ENCODE assay signal across 10 mouse cellular contexts in the genomic region with DNA sequence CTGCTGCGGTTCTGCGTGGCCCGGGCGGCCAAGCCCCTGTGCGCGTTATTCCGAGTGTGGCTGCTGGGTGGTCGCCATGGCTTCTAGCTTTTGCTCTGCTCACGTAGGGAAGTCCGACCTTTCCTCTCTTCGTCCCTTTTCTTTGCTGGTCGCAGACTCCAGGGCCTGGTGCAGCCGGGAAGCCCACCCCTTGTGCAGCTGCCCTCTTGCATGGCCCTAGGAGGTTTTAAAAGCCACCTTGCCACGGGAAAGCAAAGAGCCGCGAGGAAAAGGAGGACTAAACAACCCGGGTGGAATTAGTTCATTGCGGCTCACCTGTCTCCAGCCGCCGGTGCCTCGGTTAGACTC. TPM values are rescaled to one million over a fixed set of nuclear protein-coding genes. Genes with fewer than 3 reads are reported as not detected.
A peak's percentile ranks its signal among the peaks of the same experiment; 100 is the strongest.
DNase-seq lines count a peak whose midpoint lies in the region; ATAC-seq and TF ChIP-seq lines count a peak whose summit lies in the region.
"Not testable (repeated sequence)": the region's sequence is repeated elsewhere in the genome, so short reads cannot be mapped to it uniquely, and the experiment has no call there.
"Had no signal": no experiment of that assay in that cellular context is flagged by ENCODE, and none has a peak within 500 bp of the region (broad histone marks: within the 10 kb centered on the region; RNA-seq: fewer than 3 reads in every experiment).

No protein-coding gene starts in this region.

- peak overlapping the region; percentile 50 to 68 for H3K4me3 ChIP-seq in MEL (ENCODE audit: control insufficient read depth in 1 of 2, insufficient read depth in 1 of 2, low read depth in 2 of 2, low read length in 2 of 2)
- H3K4me3 ChIP-seq in hindbrain, embryonic 14.5 days (replicated peaks; ENCODE audit: low read length) = peak overlapping the region; percentile 25
- H3K4me3 ChIP-seq in lung, embryonic 15.5 days = peak overlapping the region; percentile 32
- H3K4me3 ChIP-seq in neural tube, embryonic 14.5 days (ENCODE audit: low read depth, low read length) = 0 out of 2 replicates have a peak overlapping the region, but pooled peaks have one; percentile 16

- H3K9me3 ChIP-seq in MEL (replicated peaks; ENCODE audit: insufficient read depth, low read length); hindbrain, embryonic 14.5 days (ENCODE audit: control insufficient read depth, low read length); lung, embryonic 15.5 days; neural tube, embryonic 14.5 days (ENCODE audit: control insufficient read depth, low read length): not testable (repeated sequence)

- H3K4me1 ChIP-seq in MEL (ENCODE audit: control insufficient read depth in 1 of 2, insufficient read depth in 2 of 2, low read length in 2 of 2); hindbrain, embryonic 14.5 days (replicated peaks; ENCODE audit: control insufficient read depth, insufficient read depth, low read length); lung, embryonic 15.5 days; neural tube, embryonic 14.5 days (ENCODE audit: control insufficient read depth, insufficient read depth, low read length): not testable (repeated sequence)

- H3K79me2 ChIP-seq in MEL (ENCODE audit: control insufficient read depth, insufficient read depth, low read length, poor library complexity) = not testable (repeated sequence)

- not testable (repeated sequence) for ATAC-seq in hindbrain, embryonic 14.5 days (ENCODE audit: low FRiP score); lung, embryonic 15.5 days (ENCODE audit: borderline replicate concordance, extremely low read depth, low FRiP score, low TSS enrichment)
- ATAC-seq in neural tube, embryonic 14.5 days (ENCODE audit: low read depth) = peak; percentile 28; the same call in 1 of the 2 replicates

- peak; percentile 67 for DNase-seq in MEL (ENCODE audit: low read depth, low spot score)
- peak; percentile 23 for DNase-seq in embryo, embryonic 11 days
- DNase-seq in gastrocnemius, postnatal 10 days = peak; percentile 16
- DNase-seq in hindbrain, embryonic 14.5 days (ENCODE audit: low spot score) = not testable (repeated sequence)
- peak; percentile 10 to 24 for DNase-seq in layer of hippocampus, postnatal 25 days (ENCODE audit: extremely low spot score in 1 of 2, low spot score in 1 of 2)
- peak; percentile 56 for DNase-seq in testis, postnatal 10 days (ENCODE audit: low spot score)

- not testable (repeated sequence) for TF ChIP-seq RAD21 in MEL (IDR thresholded peaks at IDR 0.05; ENCODE audit: low read depth, low read length)

- not testable (repeated sequence) for TF ChIP-seq CTCF in MEL (IDR thresholded peaks at IDR 0.05 in 2 of 3, conservative IDR thresholded peaks at IDR 0.05 in 1 of 3; ENCODE audit: control insufficient read depth in 1 of 3, insufficient read depth in 1 of 3, low read depth in 2 of 3, low read length in 3 of 3, poor library complexity in 1 of 3, severe bottlenecking in 1 of 3)

- not testable (repeated sequence) for H3K27ac ChIP-seq in MEL (ENCODE audit: control insufficient read depth, low read depth, low read length); hindbrain, embryonic 14.5 days; lung, embryonic 15.5 days; neural tube, embryonic 14.5 days (ENCODE audit: low read depth, low read length)

- not testable (repeated sequence) for TF ChIP-seq POLR2A in MEL (IDR thresholded peaks at IDR 0.05; ENCODE audit: control insufficient read depth in 1 of 2, insufficient read depth in 1 of 2, low read depth in 1 of 2, low read length in 2 of 2, poor library complexity in 1 of 2)

- not testable (repeated sequence) for H3K27me3 ChIP-seq in MEL (ENCODE audit: control insufficient read depth in 1 of 2, insufficient read depth in 2 of 2, low read length in 2 of 2); hindbrain, embryonic 14.5 days (ENCODE audit: control insufficient read depth, insufficient read depth, low read length); lung, embryonic 15.5 days; neural tube, embryonic 14.5 days (ENCODE audit: control insufficient read depth, insufficient read depth, low read length)

- WGBS in hindbrain, embryonic 14.5 days = 16% methylated on average over 13 of the region's 21 CpGs
- WGBS in lung, embryonic 15.5 days = 8% methylated on average over 15 of the region's 21 CpGs
- WGBS in neural tube, embryonic 14.5 days = 18% methylated on average over 13 of the region's 21 CpGs

- not testable (repeated sequence) for TF ChIP-seq EP300 in MEL (IDR thresholded peaks at IDR 0.05; ENCODE audit: low read depth in 1 of 2, low read length in 2 of 2)

- not testable (repeated sequence) for H3K36me3 ChIP-seq in MEL (ENCODE audit: control insufficient read depth in 1 of 2, insufficient read depth in 2 of 2, low read length in 2 of 2); hindbrain, embryonic 14.5 days (replicated peaks; ENCODE audit: control insufficient read depth, insufficient read depth); lung, embryonic 15.5 days; neural tube, embryonic 14.5 days (ENCODE audit: control insufficient read depth, insufficient read depth, low read length)

- H3K9ac ChIP-seq in MEL (ENCODE audit: control insufficient read depth, low read depth, low read length, poor library complexity, severe bottlenecking) = peak overlapping the region; percentile 67
- not testable (repeated sequence) for H3K9ac ChIP-seq in hindbrain, embryonic 14.5 days; lung, embryonic 15.5 days; neural tube, embryonic 14.5 days (replicated peaks; ENCODE audit: low read depth, low read length)

- peak overlapping the region; percentile 45 for H3K4me2 ChIP-seq in hindbrain, embryonic 14.5 days (replicated peaks)
- H3K4me2 ChIP-seq in lung, embryonic 15.5 days = peak overlapping the region; percentile 61
- peak overlapping the region; percentile 32; the same call in 1 of the 2 replicates for H3K4me2 ChIP-seq in neural tube, embryonic 14.5 days (ENCODE audit: low read depth, low read length)

RNA-seq across cellular contexts. Expression of a gene that starts 6.3 kb away (rescaled TPM):
- 16.4 and 22.2 TPM in 2 replicates for total RNA-seq in MEL (2012; rRNA removed)
- 10 to 100 TPM; 62.4 to 90.7 TPM for polyA plus RNA-seq in MEL (2012; ENCODE audit: insufficient read depth in 1 of 2, insufficient read length in 2 of 2, low read depth in 1 of 2, low replicate concordance in 2 of 2, missing spikeins in 1 of 2)
- 10 to 100 TPM; 43.7 to 55.6 TPM for total RNA-seq in gastrocnemius, postnatal 10 days (2021)
- polyA plus RNA-seq in hindbrain, embryonic 14.5 days (2014; fragmentation: Nextera tagmentation; extraction: Ambion mirVana) = 12.3 and 13.3 TPM in 2 replicates
- 10 to 100 TPM; 28.5 to 40.4 TPM for total RNA-seq in layer of hippocampus, postnatal 25 days (2021)
- 48.0 and 48.5 TPM in 2 replicates for polyA plus RNA-seq in lung, embryonic 15.5 days (2015; fragmentation: Nextera tagmentation; extraction: Ambion mirVana)
- polyA plus RNA-seq in neural tube, embryonic 14.5 days (2014; fragmentation: Nextera tagmentation; extraction: Ambion mirVana) = 12.5 and 18.6 TPM in 2 replicates

RNA-seq across cellular contexts. Expression of a gene that starts 25.2 kb away (rescaled TPM):
- not detected in 2 replicates for total RNA-seq in MEL (2012; rRNA removed)
- not detected for polyA plus RNA-seq in MEL (2012; ENCODE audit: insufficient read depth in 1 of 2, insufficient read length in 2 of 2, low read depth in 1 of 2, low replicate concordance in 2 of 2, missing spikeins in 1 of 2)
- total RNA-seq in gastrocnemius, postnatal 10 days (2021) = not detected
- not detected in 2 replicates for polyA plus RNA-seq in hindbrain, embryonic 14.5 days (2014; fragmentation: Nextera tagmentation; extraction: Ambion mirVana)
- not detected for total RNA-seq in layer of hippocampus, postnatal 25 days (2021)
- not detected in 2 replicates for polyA plus RNA-seq in lung, embryonic 15.5 days (2015; fragmentation: Nextera tagmentation; extraction: Ambion mirVana)
- polyA plus RNA-seq in neural tube, embryonic 14.5 days (2014; fragmentation: Nextera tagmentation; extraction: Ambion mirVana) = not detected in 2 replicates
- total RNA-seq: heart, adult 18-20 months had no signal
- polyA plus RNA-seq: CD4-positive, CD25-positive, alpha-beta regulatory T cell, adult 4 months had no signal
